Mouse (Mus musculus): ENCODE measurements around the gene Cntnap2. TPM values are rescaled to one million over a fixed set of nuclear protein-coding genes. Genes with fewer than 3 reads are reported as not detected.

Cntnap2 gene
- polyA plus RNA-seq, 1 experiment from 2014 or later = 19.5 TPM

- H3K27ac ChIP-seq (ENCODE audit: low read depth, low read length) = no peak overlapping the region
- no peak overlapping the region for H3K4me3 ChIP-seq (ENCODE audit: low read depth, low read length)
- ATAC-seq (ENCODE audit: low FRiP score) (peak; percentile 62; the same call in 1 of the 2 replicates), DNase-seq (ENCODE audit: low spot score) (peak; percentile 60)
- no peaks in the 10 kb centered on the region for H3K36me3 ChIP-seq (ENCODE audit: control insufficient read depth, insufficient read depth, low read length)
- no peaks in the 10 kb centered on the region for H3K4me1 ChIP-seq (replicated peaks; ENCODE audit: control insufficient read depth, insufficient read depth, low read length)
- H3K4me2 ChIP-seq (replicated peaks; ENCODE audit: low read depth, low read length) = no peak overlapping the region
- 8% methylated on average over 5 of the region's 5 CpGs for WGBS
- H3K27me3 ChIP-seq (ENCODE audit: control insufficient read depth, insufficient read depth, low read length) = no peaks in the 10 kb centered on the region
- no peak overlapping the region for H3K9ac ChIP-seq (ENCODE audit: low read depth, low read length)
- H3K9me3 ChIP-seq (ENCODE audit: control insufficient read depth, low read length) = no peaks in the 10 kb centered on the region
Measured at GRCm38 (mm10) chr6:47319309-47319983, 2260.3 kb downstream of the Cntnap2 start.

GRCm38 (mm10) chr6:47323169-47323835 is 2264.1 kb downstream of the Cntnap2 start:
- no peak overlapping the region for H3K9ac ChIP-seq (ENCODE audit: low read depth, low read length)
- no peaks in the 10 kb centered on the region for H3K27me3 ChIP-seq (ENCODE audit: control insufficient read depth, insufficient read depth, low read length)
- no peaks in the 10 kb centered on the region for H3K36me3 ChIP-seq (ENCODE audit: control insufficient read depth, insufficient read depth, low read length)
- H3K4me3 ChIP-seq (ENCODE audit: low read depth, low read length) = no peak overlapping the region
- DNase-seq (ENCODE audit: low spot score) = no peak
- H3K27ac ChIP-seq (ENCODE audit: low read depth, low read length) = no peak overlapping the region
- no peaks in the 10 kb centered on the region for H3K4me1 ChIP-seq (replicated peaks; ENCODE audit: control insufficient read depth, insufficient read depth, low read length)
- no peaks in the 10 kb centered on the region for H3K9me3 ChIP-seq (ENCODE audit: control insufficient read depth, low read length)
- 81% methylated on average over 5 of the region's 5 CpGs for WGBS
- ATAC-seq (ENCODE audit: low FRiP score) = no peak
- H3K4me2 ChIP-seq (replicated peaks; ENCODE audit: low read depth, low read length) = no peak overlapping the region

- no peak overlapping the region for H3K27ac ChIP-seq (ENCODE audit: low read depth, low read length)
- WGBS = 85% methylated on average over 5 of the region's 5 CpGs
- H3K27me3 ChIP-seq (ENCODE audit: control insufficient read depth, insufficient read depth, low read length) = no peaks in the 10 kb centered on the region
- H3K4me1 ChIP-seq (replicated peaks; ENCODE audit: control insufficient read depth, insufficient read depth, low read length) = no peaks in the 10 kb centered on the region
- H3K9me3 ChIP-seq (ENCODE audit: control insufficient read depth, low read length) = no peaks in the 10 kb centered on the region
- no peak overlapping the region for H3K4me2 ChIP-seq (replicated peaks; ENCODE audit: low read depth, low read length)
- H3K9ac ChIP-seq (ENCODE audit: low read depth, low read length) = no peak overlapping the region
- no peak overlapping the region for H3K4me3 ChIP-seq (ENCODE audit: low read depth, low read length)
- ATAC-seq (ENCODE audit: low FRiP score) = no peak
- no peaks in the 10 kb centered on the region for H3K36me3 ChIP-seq (ENCODE audit: control insufficient read depth, insufficient read depth, low read length)
- no peak for DNase-seq (ENCODE audit: low spot score)
Measured at GRCm38 (mm10) chr6:47323886-47324285, 2264.7 kb downstream of the Cntnap2 start.

GRCm38 (mm10) chr6:47328281-47328680 is 2269.1 kb downstream of the Cntnap2 start:
- no peak overlapping the region for H3K4me2 ChIP-seq (replicated peaks; ENCODE audit: low read depth, low read length)
- no peak for DNase-seq (ENCODE audit: low spot score)
- H3K4me3 ChIP-seq (ENCODE audit: low read depth, low read length) = no peak overlapping the region
- no peak overlapping the region for H3K27ac ChIP-seq (ENCODE audit: low read depth, low read length)
- ATAC-seq (ENCODE audit: low FRiP score) = no peak
- H3K27me3 ChIP-seq (ENCODE audit: control insufficient read depth, insufficient read depth, low read length) = no peaks in the 10 kb centered on the region
- no peaks in the 10 kb centered on the region for H3K4me1 ChIP-seq (replicated peaks; ENCODE audit: control insufficient read depth, insufficient read depth, low read length)
- H3K9me3 ChIP-seq (ENCODE audit: control insufficient read depth, low read length) = no peaks in the 10 kb centered on the region
- H3K36me3 ChIP-seq (ENCODE audit: control insufficient read depth, insufficient read depth, low read length) = no peaks in the 10 kb centered on the region
- no peak overlapping the region for H3K9ac ChIP-seq (ENCODE audit: low read depth, low read length)
- 88% methylated on average over 3 of the region's 3 CpGs for WGBS

GRCm38 (mm10) chr6:47329212-47329611 is 2270.1 kb downstream of the Cntnap2 start:
- 43% methylated on average over 4 of the region's 4 CpGs for WGBS
- no peak overlapping the region for H3K4me3 ChIP-seq (ENCODE audit: low read depth, low read length)

GRCm38 (mm10) chr6:47333016-47333415 is 2273.9 kb downstream of the Cntnap2 start:
- no peaks in the 10 kb centered on the region for H3K4me1 ChIP-seq (replicated peaks; ENCODE audit: control insufficient read depth, insufficient read depth, low read length)
- no peaks in the 10 kb centered on the region for H3K27me3 ChIP-seq (ENCODE audit: control insufficient read depth, insufficient read depth, low read length)
- H3K9ac ChIP-seq (ENCODE audit: low read depth, low read length) = no peak overlapping the region
- H3K4me2 ChIP-seq (replicated peaks; ENCODE audit: low read depth, low read length) = no peak overlapping the region
- H3K36me3 ChIP-seq (ENCODE audit: control insufficient read depth, insufficient read depth, low read length) = no peaks in the 10 kb centered on the region
- H3K4me3 ChIP-seq (ENCODE audit: low read depth, low read length) = no peak overlapping the region
- no peak overlapping the region for H3K27ac ChIP-seq (ENCODE audit: low read depth, low read length)
- 52% methylated on average over 4 of the region's 4 CpGs for WGBS
- no peak for DNase-seq (ENCODE audit: low spot score)
- H3K9me3 ChIP-seq (ENCODE audit: control insufficient read depth, low read length) = no peaks in the 10 kb centered on the region
- ATAC-seq (ENCODE audit: low FRiP score) = no peak

More at GRCm38 (mm10) chr6:47329212-47329611, 2270.1 kb downstream of the Cntnap2 start:
- no peaks in the 10 kb centered on the region for H3K36me3 ChIP-seq (ENCODE audit: control insufficient read depth, insufficient read depth, low read length)
- no peak overlapping the region for H3K4me2 ChIP-seq (replicated peaks; ENCODE audit: low read depth, low read length)
- ATAC-seq (ENCODE audit: low FRiP score) (no peak), DNase-seq (ENCODE audit: low spot score) (no peak)
- H3K9me3 ChIP-seq (ENCODE audit: control insufficient read depth, low read length) = no peaks in the 10 kb centered on the region
- H3K27ac ChIP-seq (ENCODE audit: low read depth, low read length) = no peak overlapping the region
- no peaks in the 10 kb centered on the region for H3K4me1 ChIP-seq (replicated peaks; ENCODE audit: control insufficient read depth, insufficient read depth, low read length)
- H3K27me3 ChIP-seq (ENCODE audit: control insufficient read depth, insufficient read depth, low read length) = no peaks in the 10 kb centered on the region
- no peak overlapping the region for H3K9ac ChIP-seq (ENCODE audit: low read depth, low read length)

- Histone ChIP-seq H3K9ac (ENCODE audit: low read depth, low read length) (no peak overlapping the region), H3K4me2 (replicated peaks; ENCODE audit: low read depth, low read length) (no peak overlapping the region), H3K4me3 (ENCODE audit: low read depth, low read length) (no peak overlapping the region), H3K9me3 (ENCODE audit: control insufficient read depth, low read length) (no peaks in the 10 kb centered on the region), H3K27me3 (ENCODE audit: control insufficient read depth, insufficient read depth, low read length) (no peaks in the 10 kb centered on the region), H3K4me1 (replicated peaks; ENCODE audit: control insufficient read depth, insufficient read depth, low read length) (no peaks in the 10 kb centered on the region), H3K27ac (ENCODE audit: low read depth, low read length) (no peak overlapping the region), H3K36me3 (ENCODE audit: control insufficient read depth, insufficient read depth, low read length) (no peaks in the 10 kb centered on the region)
- WGBS = 94% methylated on average over 2 of the region's 2 CpGs
- no peak for ATAC-seq (ENCODE audit: low FRiP score)
- DNase-seq (ENCODE audit: low spot score) = no peak
Measured at GRCm38 (mm10) chr6:47334377-47334776, 2275.2 kb downstream of the Cntnap2 start.

GRCm38 (mm10) chr6:47337300-47337699 is 2278.1 kb downstream of the Cntnap2 start:
- DNase-seq (ENCODE audit: low spot score) (no peak), ATAC-seq (ENCODE audit: low FRiP score) (no peak)
- Histone ChIP-seq H3K9me3 (ENCODE audit: control insufficient read depth, low read length) (no peaks in the 10 kb centered on the region), H3K9ac (ENCODE audit: low read depth, low read length) (no peak overlapping the region), H3K27me3 (ENCODE audit: control insufficient read depth, insufficient read depth, low read length) (no peaks in the 10 kb centered on the region), H3K27ac (ENCODE audit: low read depth, low read length) (no peak overlapping the region), H3K4me1 (replicated peaks; ENCODE audit: control insufficient read depth, insufficient read depth, low read length) (no peaks in the 10 kb centered on the region), H3K4me3 (ENCODE audit: low read depth, low read length) (no peak overlapping the region), H3K36me3 (ENCODE audit: control insufficient read depth, insufficient read depth, low read length) (no peaks in the 10 kb centered on the region), H3K4me2 (replicated peaks; ENCODE audit: low read depth, low read length) (no peak overlapping the region)
- 85% methylated on average over 4 of the region's 4 CpGs for WGBS

- H3K9me3 ChIP-seq (ENCODE audit: control insufficient read depth, low read length) = no peaks in the 10 kb centered on the region
- H3K4me2 ChIP-seq (replicated peaks; ENCODE audit: low read depth, low read length) = no peak overlapping the region
- no peaks in the 10 kb centered on the region for H3K4me1 ChIP-seq (replicated peaks; ENCODE audit: control insufficient read depth, insufficient read depth, low read length)
- DNase-seq (ENCODE audit: low spot score) (no peak), ATAC-seq (ENCODE audit: low FRiP score) (no peak)
- H3K36me3 ChIP-seq (ENCODE audit: control insufficient read depth, insufficient read depth, low read length) = no peaks in the 10 kb centered on the region
- WGBS = 78% methylated on average over 6 of the region's 6 CpGs
- no peak overlapping the region for H3K27ac ChIP-seq (ENCODE audit: low read depth, low read length)
- H3K9ac ChIP-seq (ENCODE audit: low read depth, low read length) = no peak overlapping the region
- H3K4me3 ChIP-seq (ENCODE audit: low read depth, low read length) = no peak overlapping the region
- H3K27me3 ChIP-seq (ENCODE audit: control insufficient read depth, insufficient read depth, low read length) = no peaks in the 10 kb centered on the region
Measured at GRCm38 (mm10) chr6:47338113-47338512, 2279.0 kb downstream of the Cntnap2 start.

Data from hindbrain, embryonic 11.5 days (tissue).